Mouse (Mus musculus) thymus, postnatal 0 days (tissue): Measurements from ENCODE around the gene Rgl2. TPM values are rescaled to one million over a fixed set of nuclear protein-coding genes. Genes with fewer than 3 reads are reported as not detected.

Source experiments
- DNase-seq: peaks from one replicate; pipeline ENCODE4 v3.0.0-alpha.2; 2015; ENCODE audit warnings: low spot score
- polyA plus RNA-seq: library from polyadenylated mRNA; unstranded; fragments of >200 nt; fragmentation: Nextera tagmentation; extraction: Ambion mirVana; gene quantifications from 2 replicates; pipeline ENCODE4 v1.2.1, GENCODE M21; 2015

Rgl2 gene
- polyA plus RNA-seq, 1 experiment from 2014 or later = 42.3 TPM

GRCm38 (mm10) chr17:33921361-33921760 is 8.0 kb upstream of the Rgl2 start:
- DNase-seq = no peak

DNA sequence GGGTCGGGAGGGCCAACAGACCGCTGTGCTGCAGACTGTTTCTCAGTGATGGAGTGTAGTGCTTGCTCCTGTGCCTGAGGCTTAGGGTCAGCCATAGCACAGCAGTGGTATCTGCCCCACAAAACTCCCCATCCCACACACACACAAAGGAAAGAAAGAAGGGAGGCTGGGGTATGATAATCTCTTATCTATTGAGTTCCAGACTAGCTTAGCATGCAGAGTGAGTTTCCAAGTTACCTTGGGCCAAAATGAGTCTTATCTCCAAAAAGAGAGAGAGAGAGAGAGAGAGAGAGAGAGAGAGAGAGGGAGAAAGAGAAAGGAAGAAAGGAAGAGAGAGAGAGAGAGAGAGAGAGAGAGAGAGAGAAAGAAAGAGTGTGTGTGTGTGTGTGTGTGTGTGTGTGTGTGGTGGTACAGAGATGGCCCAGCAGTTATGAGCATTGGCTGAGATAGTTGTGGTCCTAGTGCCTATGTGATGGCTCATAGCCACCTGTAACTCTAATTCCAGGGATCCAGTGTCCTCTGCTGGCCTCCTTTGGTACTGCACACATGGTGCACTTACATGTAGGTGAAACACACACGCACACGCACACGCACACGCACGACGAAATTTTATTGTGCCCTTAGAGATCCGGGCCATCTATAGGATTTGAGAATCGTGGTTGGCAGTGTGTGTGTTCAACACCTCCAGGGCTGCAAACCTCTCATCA is 4.6 kb upstream of the Rgl2 start:
- DNase-seq = peak; percentile 41

DNA sequence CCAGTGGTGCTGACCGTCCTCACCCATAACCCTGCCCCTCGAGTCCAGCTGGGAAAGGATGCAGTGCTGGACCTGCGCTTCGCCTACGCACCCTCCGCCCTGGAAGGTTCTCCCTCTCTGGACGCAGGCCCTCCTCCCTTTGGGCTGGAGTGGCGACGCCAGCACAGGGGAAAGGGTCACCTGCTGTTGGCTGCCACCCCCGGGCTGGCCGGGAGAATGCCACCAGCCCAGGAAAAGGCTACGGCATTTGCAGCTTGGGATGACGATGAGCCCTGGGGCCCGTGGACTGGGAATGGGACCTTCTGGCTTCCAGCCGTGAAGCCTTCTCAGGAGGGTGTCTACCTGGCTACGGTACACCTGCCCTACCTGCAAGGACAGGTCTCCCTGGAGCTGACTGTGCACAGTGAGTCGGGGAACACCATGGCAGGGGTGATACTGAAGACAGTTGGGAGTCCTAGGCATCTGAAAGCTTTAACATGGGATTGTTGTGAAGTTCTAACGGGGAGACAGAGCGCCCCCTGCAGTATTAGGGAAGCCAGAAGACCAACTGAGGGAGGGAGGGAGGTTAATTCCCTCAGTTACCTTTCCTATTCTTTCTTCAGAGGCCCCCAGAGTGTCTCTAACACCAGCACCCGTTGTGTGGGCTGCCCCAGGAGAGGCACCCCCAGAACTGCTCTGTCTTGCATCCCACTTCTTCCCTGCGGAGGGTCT is 3.8 kb upstream of the Rgl2 start:
- no peak for DNase-seq

DNA sequence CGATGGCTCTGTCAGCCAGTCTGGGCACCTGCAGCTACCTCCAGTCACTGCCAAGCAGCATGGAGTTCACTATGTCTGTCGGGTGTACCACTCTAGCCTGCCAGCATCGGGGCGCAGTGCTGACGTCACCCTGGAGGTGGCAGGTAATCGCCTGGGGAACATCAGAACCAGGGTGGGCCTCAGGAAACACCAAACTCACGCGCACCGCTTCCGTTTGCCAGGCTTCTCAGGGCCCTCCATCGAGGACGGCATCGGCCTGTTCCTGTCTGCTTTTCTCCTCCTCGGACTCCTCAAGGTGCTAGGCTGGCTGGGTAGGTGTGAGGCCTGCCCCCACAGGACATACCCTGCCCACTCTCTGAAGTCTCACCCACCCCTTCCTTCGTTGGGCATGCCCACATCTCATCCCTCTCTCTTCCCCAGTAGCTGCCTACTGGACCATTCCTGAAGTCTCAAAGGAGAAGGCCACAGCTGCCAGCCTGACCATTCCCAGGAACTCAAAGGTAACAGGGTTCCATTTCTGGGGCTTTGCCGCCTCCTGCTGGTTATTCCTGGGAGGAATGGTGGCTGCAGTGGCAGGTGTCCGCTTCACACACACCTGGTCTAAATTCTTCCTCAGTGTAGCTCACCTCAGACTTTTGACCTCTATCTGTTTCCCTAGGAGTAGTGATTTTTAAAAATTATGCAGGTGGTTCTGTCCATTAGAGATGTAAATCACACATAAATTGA is 3.0 kb upstream of the Rgl2 start:
- DNase-seq = peak; percentile 20

DNA sequence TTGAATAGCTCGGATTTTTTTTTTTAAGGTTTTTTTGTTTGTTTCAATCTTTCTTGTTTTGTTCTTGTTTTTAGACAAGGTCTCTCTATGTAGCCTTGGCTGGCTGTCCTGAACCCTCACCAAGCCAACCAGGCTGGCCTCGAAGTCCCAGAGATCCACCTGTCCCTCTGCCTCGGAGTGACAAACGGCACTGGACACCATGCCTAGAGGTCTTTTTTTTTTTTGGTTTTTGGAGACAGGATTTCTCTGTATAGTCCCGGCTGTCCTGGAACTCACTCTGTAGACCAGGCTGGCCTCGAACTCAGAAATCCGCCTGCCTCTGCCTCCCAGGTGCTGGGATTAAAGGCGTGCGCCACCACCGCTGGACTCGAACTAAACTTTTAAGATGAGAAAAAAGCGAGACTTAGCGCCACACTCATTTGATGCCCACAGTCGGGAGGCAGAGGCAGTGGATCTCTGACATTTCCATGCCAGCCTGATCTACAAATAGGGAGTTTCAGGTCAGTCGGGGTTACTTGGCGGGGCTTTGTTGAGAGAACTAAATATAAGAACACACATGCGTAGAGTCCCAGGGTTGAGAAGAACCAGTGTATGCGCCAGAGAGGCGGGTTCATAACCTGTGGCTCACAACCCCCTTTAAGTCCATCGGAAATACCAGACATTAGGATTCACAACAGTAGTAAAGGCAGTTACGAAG is 944 bp upstream of the Rgl2 start:
- no peak for DNase-seq

- DNase-seq = peak; percentile 54
Measured at GRCm38 (mm10) chr17:33930280-33931158, 1.2 kb downstream of the Rgl2 start.

- no peak for DNase-seq
Measured at GRCm38 (mm10) chr17:33931159-33931866, 2.0 kb downstream of the Rgl2 start.

- no peak for DNase-seq
Measured at GRCm38 (mm10) chr17:33931947-33932346, 2.6 kb downstream of the Rgl2 start.

DNA sequence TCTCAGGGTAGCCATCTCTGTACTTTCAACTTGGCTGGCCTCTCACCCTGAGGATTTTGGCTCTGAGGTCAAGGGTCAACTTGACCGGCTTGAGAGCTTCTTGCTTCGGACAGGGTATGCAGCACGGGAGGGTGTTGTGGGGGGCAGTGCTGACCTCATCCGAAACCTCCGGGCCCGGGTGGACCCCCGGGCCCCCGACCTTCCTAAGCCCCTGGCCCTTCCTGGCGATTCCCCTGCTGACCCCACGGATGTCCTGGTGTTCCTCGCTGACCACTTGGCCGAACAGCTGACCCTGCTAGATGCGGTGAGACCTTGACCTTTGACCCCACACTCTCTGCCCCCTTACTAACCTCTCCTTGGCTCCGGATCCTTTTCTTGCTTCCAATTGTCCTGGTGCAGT is 3.1 kb downstream of the Rgl2 start:
- DNase-seq = no peak

- DNase-seq = no peak
Measured at GRCm38 (mm10) chr17:33932970-33933369, 3.6 kb downstream of the Rgl2 start.

- DNase-seq = no peak
Measured at GRCm38 (mm10) chr17:33935422-33936055, 6.2 kb downstream of the Rgl2 start.

DNA sequence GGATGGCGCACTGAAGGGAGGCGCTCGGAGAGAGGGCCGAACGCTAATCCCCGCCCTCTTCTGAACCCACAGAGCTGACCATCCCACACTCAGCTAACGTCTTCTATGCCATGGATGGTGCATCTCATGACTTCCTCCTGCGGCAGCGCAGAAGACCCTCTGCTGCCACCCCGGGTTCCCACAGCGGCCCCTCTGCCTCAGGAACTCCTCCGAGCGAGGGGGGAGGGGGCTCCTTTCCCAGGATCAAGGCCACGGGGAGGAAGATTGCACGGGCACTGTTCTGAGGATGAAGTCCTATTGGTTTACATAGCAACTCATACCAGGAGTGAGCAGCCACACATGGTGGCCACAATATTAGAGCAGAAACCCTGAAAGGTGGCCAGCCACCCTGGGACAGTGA is 7.7 kb downstream of the Rgl2 start:
- DNase-seq = no peak

DNA sequence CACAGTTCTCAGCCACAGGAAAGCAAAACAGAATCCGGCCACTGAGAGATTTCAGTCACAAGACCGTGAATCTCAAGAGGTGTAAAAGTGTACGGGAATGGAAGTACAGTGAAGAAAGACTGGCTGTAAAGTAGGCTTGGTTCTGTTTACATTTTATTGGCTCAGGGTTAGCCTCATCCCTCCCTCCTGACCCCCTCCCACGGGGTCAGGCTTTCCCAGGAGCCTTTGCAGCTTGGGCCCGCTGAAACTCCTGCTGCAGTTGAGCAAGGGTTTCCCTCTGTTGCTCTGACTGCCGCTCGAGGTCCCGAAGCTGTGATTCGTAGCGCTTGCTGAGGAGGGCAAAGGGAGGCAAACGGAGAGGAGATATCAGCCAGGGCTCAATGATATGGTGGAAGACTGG is 9.4 kb downstream of the Rgl2 start:
- DNase-seq = no peak

- DNase-seq = peak; percentile 92
Measured at GRCm38 (mm10) chr17:33940206-33940805, 11.0 kb downstream of the Rgl2 start, which contains the start of the genes Pfdn6 and Wdr46. TSS of gene Pfdn6 (minus strand) at chr17:33940343. TSS of gene Wdr46 (plus strand) at chr17:33940660.

DNA sequence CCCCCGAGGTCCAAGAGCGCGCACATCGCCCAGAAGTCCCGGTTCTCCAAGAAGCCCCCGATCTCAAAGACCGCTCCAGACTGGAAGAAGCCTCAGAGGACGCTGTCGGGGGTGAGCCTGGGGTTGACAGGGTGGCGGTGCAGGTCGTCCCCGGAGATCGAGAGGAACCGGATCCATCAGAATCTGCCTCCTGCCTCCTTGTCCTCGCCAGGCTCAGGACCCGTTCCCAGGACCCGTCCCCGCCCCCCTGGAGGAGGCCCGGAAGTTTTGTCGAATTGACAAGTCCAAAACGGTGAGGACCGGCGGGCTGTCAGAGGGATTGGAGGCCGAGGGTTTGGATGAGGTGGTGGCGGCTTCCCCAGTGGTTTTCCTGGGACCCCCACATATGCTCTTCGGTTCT is 11.6 kb downstream of the Rgl2 start:
- DNase-seq = no peak

DNA sequence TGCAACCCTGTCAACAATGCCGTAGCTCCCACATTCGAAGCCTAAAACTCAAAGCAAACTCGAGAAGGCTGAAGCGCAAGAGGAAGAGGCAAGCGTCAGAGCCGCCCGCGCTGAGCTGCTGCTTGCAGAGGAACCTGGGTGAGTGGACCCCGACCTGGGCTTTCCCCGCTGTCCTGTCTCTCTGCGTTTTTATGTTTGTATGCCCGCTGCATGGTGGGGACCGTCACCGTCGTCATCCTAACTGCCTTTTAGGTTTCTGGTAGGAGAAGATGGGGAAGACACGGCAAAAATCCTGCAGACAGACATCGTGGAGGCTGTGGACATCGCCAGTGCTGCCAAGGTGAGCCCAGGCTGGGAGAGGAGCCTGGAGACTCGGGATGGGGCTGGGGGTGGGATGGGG is 12.0 kb downstream of the Rgl2 start:
- no peak for DNase-seq

GRCm38 (mm10) chr17:33943454-33943853 is 14.1 kb downstream of the Rgl2 start:
- no peak for DNase-seq

DNA sequence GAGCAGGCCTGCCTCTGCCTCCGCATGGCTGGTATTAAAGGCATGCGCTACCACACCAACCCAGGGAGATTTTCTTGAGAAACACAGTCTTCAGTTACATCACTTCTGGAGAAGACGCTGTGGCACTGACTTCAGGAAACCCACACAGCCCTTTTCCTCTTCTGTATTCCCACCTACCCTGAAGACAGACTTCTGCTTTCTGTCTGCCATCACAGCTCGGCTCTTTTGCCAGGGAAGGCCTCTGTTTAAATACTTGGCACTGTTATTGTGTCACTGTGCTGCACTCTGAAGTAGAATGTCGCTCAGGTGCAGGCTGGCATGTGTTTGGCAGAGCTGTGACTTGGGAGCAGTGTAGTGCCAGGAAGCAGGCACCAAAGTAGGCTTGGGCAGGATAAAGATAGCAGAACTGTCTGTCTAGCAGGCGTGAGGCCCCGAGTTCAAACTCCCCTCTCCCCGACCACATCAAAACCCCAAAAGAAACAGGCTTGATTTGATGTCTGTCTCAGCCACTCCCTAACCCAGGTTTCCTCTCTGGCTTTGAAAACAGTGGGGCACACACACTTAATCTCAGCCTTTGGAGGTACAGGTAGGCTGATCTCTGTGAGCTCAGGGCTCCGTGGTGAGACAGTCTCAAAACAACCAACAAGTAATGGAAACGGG is 18.2 kb downstream of the Rgl2 start:
- DNase-seq = peak; percentile 78
